Mouse (Mus musculus) CD8-positive naive resting alpha-beta T cell, adult 2 months (primary cell): ENCODE measurements around the gene Irf2bpl.

ENCODE experiments used
- DNase-seq, 2 experiments: peaks; one replicate each; pipeline ENCODE4 v3.0.0; 2022; ENCODE audit warnings: low read depth in 2 of 2, low spot score in 2 of 2

Gene Irf2bpl

DNA sequence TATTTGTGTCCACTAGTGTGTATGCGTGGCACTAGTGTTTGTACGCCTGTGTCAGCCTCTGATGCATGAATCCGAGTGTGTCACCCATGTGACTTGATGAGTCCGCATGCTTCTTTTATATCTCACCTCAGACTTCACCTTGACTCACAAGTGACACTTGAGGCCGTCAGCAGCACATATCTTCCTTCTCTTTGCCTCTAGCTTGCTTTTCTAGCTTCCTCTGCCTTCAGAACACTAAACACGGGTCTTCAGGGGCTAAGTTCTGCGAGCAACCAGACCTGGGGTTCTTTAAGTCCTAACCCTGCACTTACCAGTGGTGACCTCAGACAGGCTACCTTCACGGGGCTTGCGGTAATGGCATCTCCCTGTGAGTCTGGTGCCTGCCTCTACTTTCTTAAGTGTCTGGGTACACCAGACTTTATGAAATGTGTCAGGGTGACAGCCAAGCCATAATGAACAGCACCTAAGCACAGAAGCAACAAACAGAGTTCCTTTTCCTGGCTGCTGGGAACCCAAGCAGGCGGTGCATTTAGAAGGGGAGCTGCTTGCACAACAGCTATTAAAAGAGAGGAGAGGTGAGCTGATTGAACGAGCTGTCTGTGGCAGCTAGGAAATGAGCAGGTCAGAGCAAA, 51.9 kb downstream of the Irf2bpl start:
- peak in 1 of 2 experiments; percentile 31 for DNase-seq

GRCm38 (mm10) chr12:86831591-86832550, 52.7 kb downstream of the Irf2bpl start:
- peak in 1 of 2 experiments; percentile 37 for DNase-seq
